Mouse (Mus musculus) brown adipose tissue, adult 24 weeks (tissue): Measurements from ENCODE around the gene Rhoj. TPM values are rescaled to one million over a fixed set of nuclear protein-coding genes. Genes with fewer than 3 reads are reported as not detected.

Source experiments
- H3K27ac ChIP-seq: fragments of 200-500 bp; replicated peaks from 2 replicates; pipeline ENCODE4 v1.5.1; 2012; ENCODE audit warnings: low read depth, mild to moderate bottlenecking, low read length
- H3K4me1 ChIP-seq: fragments of 200-500 bp; 2 replicates; pipeline ENCODE4 v1.6.1; 2012; ENCODE audit warnings: low read length, mixed read lengths; ENCODE audit not compliant: control insufficient read depth, insufficient read depth, insufficient read length
- H3K4me3 ChIP-seq: fragments of 200-500 bp; 2 replicates; pipeline ENCODE4 v1.5.1; 2012; ENCODE audit warnings: low read depth, mild to moderate bottlenecking, low read length, moderate library complexity; ENCODE audit not compliant: insufficient read depth
- polyA plus RNA-seq: library from polyadenylated mRNA; stranded (reverse); fragments of >200 nt; gene quantifications from 2 replicates; pipeline ENCODE4 v1.2.4, GENCODE M21; 2012; ENCODE audit not compliant: missing spikeins, insufficient read depth, insufficient read length

The Rhoj gene
- polyA plus RNA-seq, 1 experiment: 16.0 TPM

- no peak overlapping the region for H3K4me3 ChIP-seq
- peaks cover 5% of the 10 kb centered on the region for H3K4me1 ChIP-seq
- H3K27ac ChIP-seq: no peak overlapping the region
Observed at GRCm38 (mm10) chr12:75362456-75362855, 54.3 kb downstream of the Rhoj start.

- Histone ChIP-seq H3K4me3 (no peak overlapping the region), H3K4me1 (peaks cover 17% of the 10 kb centered on the region), H3K27ac (no peak overlapping the region)
Observed at GRCm38 (mm10) chr12:75364416-75364815, 56.3 kb downstream of the Rhoj start.

GRCm38 (mm10) chr12:75365621-75366124, 57.6 kb downstream of the Rhoj start:
- Histone ChIP-seq H3K4me3 (no peak overlapping the region), H3K27ac (peak overlapping the region; percentile 49), H3K4me1 (peaks cover 13% of the 10 kb centered on the region)

- H3K4me1 ChIP-seq: peaks cover 13% of the 10 kb centered on the region
- H3K27ac ChIP-seq: peak overlapping the region; percentile 45
Observed at GRCm38 (mm10) chr12:75367371-75367770, 59.2 kb downstream of the Rhoj start.

GRCm38 (mm10) chr12:75368527-75368926, 60.4 kb downstream of the Rhoj start:
- no peak overlapping the region for H3K4me3 ChIP-seq
- H3K27ac ChIP-seq: peak overlapping the region; percentile 67
- peaks cover 13% of the 10 kb centered on the region for H3K4me1 ChIP-seq

More at GRCm38 (mm10) chr12:75367371-75367770, 59.2 kb downstream of the Rhoj start:
- H3K4me3 ChIP-seq: no peak overlapping the region

- Histone ChIP-seq H3K4me3 (no peak overlapping the region), H3K27ac (peak overlapping the region; percentile 40), H3K4me1 (peaks cover 13% of the 10 kb centered on the region)
Observed at GRCm38 (mm10) chr12:75369418-75369851, 61.3 kb downstream of the Rhoj start.

- Histone ChIP-seq H3K27ac (no peak overlapping the region), H3K4me3 (no peak overlapping the region), H3K4me1 (no peaks in the 10 kb centered on the region)
Observed at GRCm38 (mm10) chr12:75374437-75374836, 66.3 kb downstream of the Rhoj start.

- no peaks in the 10 kb centered on the region for H3K4me1 ChIP-seq
- no peak overlapping the region for H3K4me3 ChIP-seq
- no peak overlapping the region for H3K27ac ChIP-seq
Observed at GRCm38 (mm10) chr12:75375060-75375459, 66.9 kb downstream of the Rhoj start.

- Histone ChIP-seq H3K27ac (no peak overlapping the region), H3K4me1 (no peaks in the 10 kb centered on the region), H3K4me3 (no peak overlapping the region)
Observed at GRCm38 (mm10) chr12:75376126-75376525, 68.0 kb downstream of the Rhoj start.

GRCm38 (mm10) chr12:75386731-75387130, 78.6 kb downstream of the Rhoj start:
- peak overlapping the region; percentile 31; the same call in 1 of the 2 replicates for H3K27ac ChIP-seq

GRCm38 (mm10) chr12:75387156-75387555, 79.0 kb downstream of the Rhoj start:
- H3K4me1 ChIP-seq: no peaks in the 10 kb centered on the region
- peak overlapping the region; percentile 31 for H3K27ac ChIP-seq
- no peak overlapping the region for H3K4me3 ChIP-seq

More at GRCm38 (mm10) chr12:75386731-75387130, 78.6 kb downstream of the Rhoj start:
- no peaks in the 10 kb centered on the region for H3K4me1 ChIP-seq
- no peak overlapping the region for H3K4me3 ChIP-seq

- Histone ChIP-seq H3K4me3 (no peak overlapping the region), H3K4me1 (no peaks in the 10 kb centered on the region), H3K27ac (no peak overlapping the region; the same call in 1 of the 2 replicates)
Observed at GRCm38 (mm10) chr12:75387846-75388245, 79.7 kb downstream of the Rhoj start.

- Histone ChIP-seq H3K27ac (no peak overlapping the region), H3K4me1 (no peaks in the 10 kb centered on the region), H3K4me3 (no peak overlapping the region)
Observed at GRCm38 (mm10) chr12:75388521-75388920, 80.4 kb downstream of the Rhoj start.

- no peak overlapping the region for H3K4me3 ChIP-seq
- H3K4me1 ChIP-seq: no peaks in the 10 kb centered on the region
- no peak overlapping the region for H3K27ac ChIP-seq
Observed at GRCm38 (mm10) chr12:75389308-75390135, 81.4 kb downstream of the Rhoj start.

- H3K27ac ChIP-seq: no peak overlapping the region
- no peak overlapping the region for H3K4me3 ChIP-seq
- H3K4me1 ChIP-seq: no peaks in the 10 kb centered on the region
Observed at GRCm38 (mm10) chr12:75391526-75391925, 83.4 kb downstream of the Rhoj start.
